Mouse (Mus musculus): ENCODE measurements at regions not wholly inside any gene's neighbourhood (a gene's known extent, or its start where the extent isn't known, plus 50 kb on each side); places are given as distances from the start of the nearest gene placed in this dataset.

GRCm38 (mm10) chr1:137503704-137504422, 543.6 kb upstream of the Nr5a2 start:
- Histone ChIP-seq H3K4me3 (ENCODE audit: low read length) (no peak overlapping the region), H3K4me2 (ENCODE audit: low read depth, low read length) (no peak overlapping the region), H3K9me3 (ENCODE audit: control insufficient read depth, low read length) (no peaks in the 10 kb centered on the region), H3K36me3 (ENCODE audit: control insufficient read depth, insufficient read depth, low read length) (no peaks in the 10 kb centered on the region), H3K9ac (ENCODE audit: low read depth, low read length) (no peak overlapping the region), H3K27ac (ENCODE audit: low read length) (no peak overlapping the region), H3K27me3 (replicated peaks; ENCODE audit: control insufficient read depth, insufficient read depth, low read length) (no peaks in the 10 kb centered on the region), H3K4me1 (ENCODE audit: control insufficient read depth, insufficient read depth, low read length) (no peaks in the 10 kb centered on the region)
- no peak for ATAC-seq
- 49% methylated on average over 8 of the region's 8 CpGs for WGBS

GRCm38 (mm10) chr1:137488226-137488625, 528.0 kb upstream of the Nr5a2 start:
- H3K9ac ChIP-seq (ENCODE audit: low read depth, low read length) = no peak overlapping the region
- no peak overlapping the region for H3K27ac ChIP-seq (ENCODE audit: low read length)
- H3K36me3 ChIP-seq (ENCODE audit: control insufficient read depth, insufficient read depth, low read length) = no peaks in the 10 kb centered on the region
- no peak overlapping the region for H3K4me3 ChIP-seq (ENCODE audit: low read length)
- no peaks in the 10 kb centered on the region for H3K4me1 ChIP-seq (ENCODE audit: control insufficient read depth, insufficient read depth, low read length)
- H3K27me3 ChIP-seq (replicated peaks; ENCODE audit: control insufficient read depth, insufficient read depth, low read length) = no peaks in the 10 kb centered on the region
- no peak overlapping the region for H3K4me2 ChIP-seq (ENCODE audit: low read depth, low read length)
- H3K9me3 ChIP-seq (ENCODE audit: control insufficient read depth, low read length) = no peaks in the 10 kb centered on the region
- no peak for ATAC-seq
- 60% methylated on average over 5 of the region's 5 CpGs for WGBS

GRCm38 (mm10) chr1:137478459-137478858, 518.2 kb upstream of the Nr5a2 start:
- Histone ChIP-seq H3K4me1 (ENCODE audit: control insufficient read depth, insufficient read depth, low read length) (no peaks in the 10 kb centered on the region), H3K27me3 (replicated peaks; ENCODE audit: control insufficient read depth, insufficient read depth, low read length) (no peaks in the 10 kb centered on the region), H3K36me3 (ENCODE audit: control insufficient read depth, insufficient read depth, low read length) (no peaks in the 10 kb centered on the region), H3K4me3 (ENCODE audit: low read length) (no peak overlapping the region), H3K9me3 (ENCODE audit: control insufficient read depth, low read length) (no peaks in the 10 kb centered on the region), H3K27ac (ENCODE audit: low read length) (no peak overlapping the region), H3K4me2 (ENCODE audit: low read depth, low read length) (no peak overlapping the region), H3K9ac (ENCODE audit: low read depth, low read length) (no peak overlapping the region)
- no peak for ATAC-seq
- WGBS = 33% methylated on average over 1 of the region's 1 CpGs

DNA sequence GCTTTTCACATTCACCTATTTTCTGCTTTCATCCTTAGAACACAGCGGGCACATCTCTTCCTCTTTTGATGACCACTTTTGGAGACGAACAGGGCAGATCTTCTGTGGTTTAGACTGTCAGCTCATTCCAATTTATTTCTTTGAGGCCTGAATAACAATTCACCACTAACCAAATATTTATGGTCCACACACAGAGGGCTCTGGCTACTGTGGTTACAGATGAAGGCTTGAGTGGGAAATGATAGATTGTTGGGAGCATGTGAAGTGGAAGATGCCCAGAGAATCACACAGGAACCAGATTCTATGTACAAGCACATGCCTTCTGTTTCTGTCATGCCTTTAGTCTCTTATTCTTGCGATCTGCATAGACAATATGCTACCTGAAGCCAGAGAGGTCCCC, 517.0 kb upstream of the Nr5a2 start:
- Histone ChIP-seq H3K27ac (ENCODE audit: low read length) (no peak overlapping the region), H3K9me3 (ENCODE audit: control insufficient read depth, low read length) (no peaks in the 10 kb centered on the region), H3K4me3 (ENCODE audit: low read length) (no peak overlapping the region), H3K27me3 (replicated peaks; ENCODE audit: control insufficient read depth, insufficient read depth, low read length) (no peaks in the 10 kb centered on the region), H3K9ac (ENCODE audit: low read depth, low read length) (no peak overlapping the region), H3K36me3 (ENCODE audit: control insufficient read depth, insufficient read depth, low read length) (no peaks in the 10 kb centered on the region), H3K4me1 (ENCODE audit: control insufficient read depth, insufficient read depth, low read length) (no peaks in the 10 kb centered on the region), H3K4me2 (ENCODE audit: low read depth, low read length) (no peak overlapping the region)
- WGBS = 67% methylated on average over 3 of the region's 3 CpGs
- ATAC-seq = no peak

DNA sequence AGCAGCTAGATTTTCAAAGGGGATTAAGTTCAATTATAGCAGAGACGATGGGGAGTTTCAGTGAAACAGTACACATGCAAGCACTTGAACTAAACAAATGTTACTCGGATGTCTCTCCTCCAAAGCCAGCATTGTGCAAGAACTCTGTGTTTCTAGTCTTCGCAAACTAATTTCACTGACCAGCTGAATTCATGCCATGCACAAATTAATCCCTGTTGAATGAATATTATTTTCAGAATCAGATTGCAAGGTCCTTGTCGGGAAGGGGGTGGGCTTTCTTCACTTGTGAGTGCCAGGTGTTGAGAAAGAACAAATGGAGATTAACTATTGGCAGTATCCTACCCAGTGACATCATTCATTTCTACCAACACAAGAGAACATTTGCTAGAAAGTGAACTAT, 514.6 kb upstream of the Nr5a2 start:
- WGBS = 73% methylated on average over 4 of the region's 4 CpGs
- ATAC-seq = no peak

DNA sequence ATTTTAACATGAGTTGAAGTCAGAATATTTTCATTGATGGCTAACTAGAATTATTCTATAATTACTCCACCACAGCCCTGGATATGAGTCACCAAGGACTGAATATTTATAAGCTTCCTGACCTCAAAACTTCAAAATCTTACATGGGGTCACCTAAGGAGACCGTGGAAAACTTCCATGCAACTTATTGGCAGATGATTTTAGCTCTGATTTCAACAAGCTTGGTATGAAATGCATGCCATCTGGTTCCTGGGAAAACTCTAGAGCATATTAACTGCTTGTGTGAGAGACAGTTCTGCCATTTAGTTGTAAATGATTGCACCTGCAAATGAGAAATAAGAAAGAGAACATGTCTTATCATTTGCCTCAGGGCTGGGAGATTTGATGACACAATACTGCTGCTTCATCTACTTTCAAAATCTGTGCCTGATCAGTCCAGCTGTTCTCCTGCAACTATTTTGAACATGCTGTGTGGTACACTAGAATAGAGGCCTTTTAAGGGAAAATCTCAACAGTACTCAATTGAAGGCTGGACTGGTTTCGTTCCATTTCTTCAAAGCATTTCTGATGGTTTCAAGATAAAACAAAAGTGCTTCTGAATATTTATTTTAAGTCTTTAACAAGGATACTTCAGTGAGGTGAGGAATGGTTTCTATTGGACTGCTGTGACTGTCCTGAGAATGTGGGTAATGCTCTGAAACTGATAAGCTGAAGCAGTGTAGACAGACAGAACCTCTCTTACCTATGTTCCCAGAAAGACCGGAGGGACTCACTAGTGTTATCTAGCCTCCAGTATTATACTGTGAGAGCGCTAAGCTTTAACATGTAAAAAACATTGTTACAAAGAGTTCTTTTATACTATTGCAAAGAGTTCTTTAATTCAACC, 513.8 kb upstream of the Nr5a2 start:
- H3K4me1 ChIP-seq (ENCODE audit: control insufficient read depth, insufficient read depth, low read length) = no peaks in the 10 kb centered on the region
- no peak overlapping the region for H3K9ac ChIP-seq (ENCODE audit: low read depth, low read length)
- no peaks in the 10 kb centered on the region for H3K36me3 ChIP-seq (ENCODE audit: control insufficient read depth, insufficient read depth, low read length)
- H3K27me3 ChIP-seq (replicated peaks; ENCODE audit: control insufficient read depth, insufficient read depth, low read length) = no peaks in the 10 kb centered on the region
- no peak overlapping the region for H3K4me3 ChIP-seq (ENCODE audit: low read length)
- 81% methylated on average over 4 of the region's 4 CpGs for WGBS
- ATAC-seq = no peak
- H3K4me2 ChIP-seq (ENCODE audit: low read depth, low read length) = no peak overlapping the region
- no peaks in the 10 kb centered on the region for H3K9me3 ChIP-seq (ENCODE audit: control insufficient read depth, low read length)
- no peak overlapping the region for H3K27ac ChIP-seq (ENCODE audit: low read length)

More for the DNA sequence above, 514.6 kb upstream of the Nr5a2 start:
- Histone ChIP-seq H3K36me3 (ENCODE audit: control insufficient read depth, insufficient read depth, low read length) (no peaks in the 10 kb centered on the region), H3K27me3 (replicated peaks; ENCODE audit: control insufficient read depth, insufficient read depth, low read length) (no peaks in the 10 kb centered on the region), H3K4me3 (ENCODE audit: low read length) (no peak overlapping the region), H3K9ac (ENCODE audit: low read depth, low read length) (no peak overlapping the region), H3K27ac (ENCODE audit: low read length) (no peak overlapping the region), H3K9me3 (ENCODE audit: control insufficient read depth, low read length) (no peaks in the 10 kb centered on the region), H3K4me1 (ENCODE audit: control insufficient read depth, insufficient read depth, low read length) (no peaks in the 10 kb centered on the region), H3K4me2 (ENCODE audit: low read depth, low read length) (no peak overlapping the region)

DNA sequence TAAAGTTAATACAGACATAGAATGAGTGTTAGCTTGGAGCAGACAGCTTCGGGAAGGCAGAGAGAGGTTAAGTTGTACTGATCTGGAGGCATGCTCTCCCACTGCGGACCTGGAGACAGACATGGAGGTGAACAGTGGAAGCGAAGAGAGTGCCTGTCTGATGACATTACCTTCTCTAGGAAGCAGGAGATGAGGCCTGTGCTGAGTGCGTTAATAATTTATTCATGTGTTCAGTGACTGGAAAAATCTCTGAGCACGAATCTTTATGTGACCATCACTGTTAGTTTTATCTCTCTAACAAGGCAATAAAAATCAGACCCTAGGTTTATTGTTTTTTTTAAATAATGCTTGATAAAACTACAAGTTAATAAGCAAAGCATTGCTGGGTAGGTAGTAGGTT, 504.7 kb upstream of the Nr5a2 start:
- H3K4me2 ChIP-seq (ENCODE audit: low read depth, low read length) = no peak overlapping the region
- H3K4me3 ChIP-seq (ENCODE audit: low read length) = no peak overlapping the region
- H3K9me3 ChIP-seq (ENCODE audit: control insufficient read depth, low read length) = no peaks in the 10 kb centered on the region
- H3K27me3 ChIP-seq (replicated peaks; ENCODE audit: control insufficient read depth, insufficient read depth, low read length) = no peaks in the 10 kb centered on the region
- H3K27ac ChIP-seq (ENCODE audit: low read length) = no peak overlapping the region
- no peak overlapping the region for H3K9ac ChIP-seq (ENCODE audit: low read depth, low read length)
- no peaks in the 10 kb centered on the region for H3K36me3 ChIP-seq (ENCODE audit: control insufficient read depth, insufficient read depth, low read length)
- ATAC-seq = no peak
- WGBS = 75% methylated on average over 5 of the region's 5 CpGs
- no peaks in the 10 kb centered on the region for H3K4me1 ChIP-seq (ENCODE audit: control insufficient read depth, insufficient read depth, low read length)

DNA sequence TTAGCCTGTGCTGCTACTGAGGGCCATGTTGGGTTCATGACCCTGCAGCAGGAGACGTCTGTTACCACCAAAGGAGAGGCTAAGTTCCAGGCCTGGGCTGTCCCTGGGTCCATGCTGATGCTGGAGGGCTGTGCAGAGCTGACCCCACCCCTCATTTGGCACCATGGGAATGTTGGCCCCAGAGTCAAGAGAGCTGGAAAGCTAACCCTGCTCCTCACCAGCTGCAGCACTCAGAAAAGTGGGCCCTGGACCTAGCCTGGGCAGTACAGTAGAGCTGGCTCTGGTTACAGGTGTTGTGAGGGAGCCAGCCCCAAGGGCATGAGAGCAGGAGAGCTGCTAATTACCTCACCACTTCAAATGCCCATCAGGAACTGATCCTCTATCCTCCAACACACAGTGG, 500.9 kb upstream of the Nr5a2 start:
- Histone ChIP-seq H3K9ac (ENCODE audit: low read depth, low read length) (no peak overlapping the region), H3K4me2 (ENCODE audit: low read depth, low read length) (no peak overlapping the region), H3K27me3 (replicated peaks; ENCODE audit: control insufficient read depth, insufficient read depth, low read length) (no peaks in the 10 kb centered on the region), H3K4me1 (ENCODE audit: control insufficient read depth, insufficient read depth, low read length) (no peaks in the 10 kb centered on the region), H3K36me3 (ENCODE audit: control insufficient read depth, insufficient read depth, low read length) (no peaks in the 10 kb centered on the region), H3K4me3 (ENCODE audit: low read length) (no peak overlapping the region), H3K27ac (ENCODE audit: low read length) (no peak overlapping the region), H3K9me3 (ENCODE audit: control insufficient read depth, low read length) (no peaks in the 10 kb centered on the region)
- no peak for ATAC-seq
- WGBS = 75% methylated on average over 1 of the region's 1 CpGs

- no peak overlapping the region for H3K27ac ChIP-seq (ENCODE audit: low read length)
- no peaks in the 10 kb centered on the region for H3K9me3 ChIP-seq (ENCODE audit: control insufficient read depth, low read length)
- WGBS = 65% methylated on average over 7 of the region's 7 CpGs
- no peak overlapping the region for H3K4me3 ChIP-seq (ENCODE audit: low read length)
- H3K9ac ChIP-seq (ENCODE audit: low read depth, low read length) = no peak overlapping the region
- H3K36me3 ChIP-seq (ENCODE audit: control insufficient read depth, insufficient read depth, low read length) = no peaks in the 10 kb centered on the region
- no peak for ATAC-seq
- no peak overlapping the region for H3K4me2 ChIP-seq (ENCODE audit: low read depth, low read length)
- H3K4me1 ChIP-seq (ENCODE audit: control insufficient read depth, insufficient read depth, low read length) = no peaks in the 10 kb centered on the region
- no peaks in the 10 kb centered on the region for H3K27me3 ChIP-seq (replicated peaks; ENCODE audit: control insufficient read depth, insufficient read depth, low read length)
These were observed 493.4 kb upstream of the Nr5a2 start for GRCm38 (mm10) chr1:137453446-137454208.
